In genomic region chr15:8849413-8849812, GRCm38 (mm10) we compare ENCODE assay signal across 15 mouse cellular contexts.
DNase-seq lines count a peak whose midpoint lies in the region; TF ChIP-seq lines count a peak whose summit lies in the region.
"Had no signal": no experiment of that assay in that cellular context is flagged by ENCODE, and none has a peak within 500 bp of the region (broad histone marks: within the 10 kb centered on the region; RNA-seq: fewer than 3 reads in every experiment).

No protein-coding gene starts in this region.

- no peak for DNase-seq in cerebellum, adult 2 months
- no peak for DNase-seq in cerebellum, postnatal 4 days (ENCODE audit: low spot score in 2 of 2)
- no peak for DNase-seq in layer of hippocampus, adult 2 months (ENCODE audit: low spot score in 2 of 2)
- DNase-seq in layer of hippocampus, adult 9-10 months (ENCODE audit: low spot score), result no peak
- DNase-seq in 416B (ENCODE audit: low read depth), result peak; percentile 56
- peak; percentile 27 for DNase-seq in NIH3T3 (ENCODE audit: low read depth)
- DNase-seq in right cerebral cortex, postnatal 25 days, result no peak
- no peak for DNase-seq in gastrocnemius, postnatal 25 days
- DNase-seq: embryo, embryonic 11 days; kidney, postnatal 14 days; right cerebral cortex, adult 18-20 months; thymus, postnatal 25 days had no signal

- TF ChIP-seq CTCF in cerebellum, adult 2 months (IDR thresholded peaks at IDR 0.05; ENCODE audit: borderline replicate concordance, insufficient read depth, low read depth, low read length), result peak; percentile 30; the same call in 1 of the 2 replicates
- peak; percentile 76 for TF ChIP-seq CTCF in layer of hippocampus, adult 2 months (conservative IDR thresholded peaks at IDR 0.05)

- 60% methylated on average over 5 of the region's 5 CpGs for WGBS in cerebellum, adult 2 months

- H3K4me1 ChIP-seq in cerebellum, adult 2 months (ENCODE audit: control insufficient read depth, insufficient read depth, low read length), result no peaks in the 10 kb centered on the region
- H3K4me1 ChIP-seq: hindbrain, embryonic 10.5 days; liver, embryonic 15.5 days; midbrain, embryonic 10.5 days had no signal

- TF ChIP-seq POLR2A in cerebellum, adult 2 months (IDR thresholded peaks at IDR 0.05; ENCODE audit: borderline replicate concordance, insufficient read depth, low read length), result no peak

- H3K27me3 ChIP-seq in cerebellum, adult 2 months (ENCODE audit: control insufficient read depth, insufficient read depth, low read length), result no peaks in the 10 kb centered on the region
- H3K27me3 ChIP-seq: liver, embryonic 15.5 days had no signal

- H3K27ac ChIP-seq in cerebellum, adult 2 months (ENCODE audit: insufficient read depth, low read length), result no peak overlapping the region
- no peak overlapping the region for H3K27ac ChIP-seq in layer of hippocampus, adult 2 months
- H3K27ac ChIP-seq: hindbrain, embryonic 10.5 days; liver, embryonic 15.5 days; midbrain, embryonic 10.5 days had no signal

- no peak overlapping the region for H3K4me3 ChIP-seq in cerebellum, adult 2 months (replicated peaks; ENCODE audit: insufficient read depth, low read depth, low read length)
- H3K4me3 ChIP-seq in layer of hippocampus, adult 2 months, result no peak overlapping the region
- H3K4me3 ChIP-seq: hindbrain, embryonic 10.5 days; liver, embryonic 15.5 days; midbrain, embryonic 10.5 days had no signal

Comparison
In these comparisons a context has a peak if more than half of its experiments do, and no peak if none do; other contexts are left out.
1. DNase-seq: peak in 416B (single experiment) and NIH3T3 (single experiment); none in cerebellum, adult 2 months (0 of 2), cerebellum, postnatal 4 days (0 of 2), layer of hippocampus, adult 2 months (0 of 2), layer of hippocampus, adult 9-10 months (single experiment), right cerebral cortex, postnatal 25 days (single experiment) and gastrocnemius, postnatal 25 days (single experiment).